ENCODE assay signal across 8 mouse cellular contexts in genomic region chr11:20829056-20829686, GRCm38 (mm10). TPM values are rescaled to one million over a fixed set of nuclear protein-coding genes. Genes with fewer than 3 reads are reported as not detected.
DNase-seq lines count a peak whose midpoint lies in the region; ATAC-seq and TF ChIP-seq lines count a peak whose summit lies in the region.

No protein-coding gene starts in this region.

- no peaks in the 10 kb centered on the region for H3K27me3 ChIP-seq in liver, postnatal 0 days (ENCODE audit: insufficient read depth, low read length)
- no peaks in the 10 kb centered on the region for H3K27me3 ChIP-seq in stomach, embryonic 16.5 days (ENCODE audit: control insufficient read depth, insufficient read depth, low read length)

- H3K9ac ChIP-seq in liver, postnatal 0 days (replicated peaks): 0 out of 2 replicates have a peak overlapping the region, but pooled peaks have one; percentile 23
- H3K9ac ChIP-seq in stomach, embryonic 16.5 days (ENCODE audit: low read length): 0 out of 2 replicates have a peak overlapping the region, but pooled peaks have one; percentile 15

- peak; percentile 12 to 15 for DNase-seq in cerebellum, adult 18-20 months
- DNase-seq in cerebellum, adult 11 months: no peak
- peak; percentile 11 for DNase-seq in right cerebral cortex, adult 18-20 months
- no peak for DNase-seq in right cerebral cortex, postnatal 36 days (ENCODE audit: low spot score in 2 of 2)
- DNase-seq in liver, postnatal 0 days: peak; percentile 21
- no peak for DNase-seq in urinary bladder, postnatal 10 days (ENCODE audit: low spot score)
- no peak for DNase-seq in embryo, embryonic 11 days

- WGBS in liver, postnatal 0 days (ENCODE audit: insufficient replicate concordance): 68% methylated on average over 9 of the region's 9 CpGs
- WGBS in stomach, embryonic 16.5 days: 45% methylated on average over 9 of the region's 9 CpGs

- no peak for TF ChIP-seq CTCF in liver, postnatal 0 days (IDR thresholded peaks at IDR 0.05; ENCODE audit: low read depth)

- ATAC-seq in liver, postnatal 0 days: peak; percentile 52
- no peak for ATAC-seq in stomach, embryonic 16.5 days (ENCODE audit: insufficient read depth, low FRiP score)

- H3K36me3 ChIP-seq in liver, postnatal 0 days (replicated peaks; ENCODE audit: insufficient read depth, low read length): peaks cover 8% of the 10 kb centered on the region
- peaks cover 14% of the 10 kb centered on the region; the same call in 1 of the 2 replicates for H3K36me3 ChIP-seq in stomach, embryonic 16.5 days (ENCODE audit: control insufficient read depth, insufficient read depth, low read length)

- peak overlapping the region; percentile 86; the same call in 1 of the 2 replicates for H3K4me3 ChIP-seq in liver, postnatal 0 days (ENCODE audit: low read depth, low read length)
- peak overlapping the region; percentile 12; the same call in 1 of the 2 replicates for H3K4me3 ChIP-seq in stomach, embryonic 16.5 days (replicated peaks; ENCODE audit: low read length)

- no peak for TF ChIP-seq EP300 in liver, postnatal 0 days (IDR thresholded peaks at IDR 0.05; ENCODE audit: low read depth)

- H3K27ac ChIP-seq in liver, postnatal 0 days (ENCODE audit: low read depth): peak overlapping the region; percentile 91
- H3K27ac ChIP-seq in stomach, embryonic 16.5 days (ENCODE audit: low read length): no peak overlapping the region

- H3K4me1 ChIP-seq in liver, postnatal 0 days (ENCODE audit: insufficient read depth): peaks cover 7% of the 10 kb centered on the region; the same call in 1 of the 2 replicates
- peaks cover 19% of the 10 kb centered on the region for H3K4me1 ChIP-seq in stomach, embryonic 16.5 days (ENCODE audit: control insufficient read depth, insufficient read depth, low read length)

- peak overlapping the region; percentile 85 for H3K4me2 ChIP-seq in liver, postnatal 0 days (ENCODE audit: low read depth, low read length)
- peak overlapping the region; percentile 93 for H3K4me2 ChIP-seq in stomach, embryonic 16.5 days (ENCODE audit: low read depth, low read length)

- no peaks in the 10 kb centered on the region for H3K9me3 ChIP-seq in liver, postnatal 0 days (ENCODE audit: low read length)
- H3K9me3 ChIP-seq in stomach, embryonic 16.5 days (replicated peaks; ENCODE audit: control insufficient read depth, low read length): no peaks in the 10 kb centered on the region

RNA-seq across cellular contexts. Expression of gene Lgalsl, which starts 1.7 kb away (rescaled TPM):
- 14.9 and 15.3 TPM in 2 replicates for polyA plus RNA-seq in liver, postnatal 0 days (2015; fragmentation: Nextera tagmentation; extraction: Ambion mirVana)
- polyA plus RNA-seq in stomach, embryonic 16.5 days (2015; fragmentation: Nextera tagmentation; extraction: Ambion mirVana): 29.9 and 33.6 TPM in 2 replicates

Comparison
In these comparisons a context has a peak if more than half of its experiments do, and no peak if none do; other contexts are left out.
1. DNase-seq: peak in cerebellum, adult 18-20 months (2 of 2), right cerebral cortex, adult 18-20 months (single experiment) and liver, postnatal 0 days (single experiment); none in cerebellum, adult 11 months (single experiment), right cerebral cortex, postnatal 36 days (0 of 2), urinary bladder, postnatal 10 days (single experiment) and embryo, embryonic 11 days (single experiment).